Mouse (Mus musculus) adrenal gland (tissue): Measurements from ENCODE around the gene Chrna5.

Experiments
- intact Hi-C: fragments of 180-260 bp; cut with DNase I; formaldehyde crosslinking; loops from one replicate; pipeline ENCODE4 v1.15.1; 2025

The Chrna5 gene

DNA sequence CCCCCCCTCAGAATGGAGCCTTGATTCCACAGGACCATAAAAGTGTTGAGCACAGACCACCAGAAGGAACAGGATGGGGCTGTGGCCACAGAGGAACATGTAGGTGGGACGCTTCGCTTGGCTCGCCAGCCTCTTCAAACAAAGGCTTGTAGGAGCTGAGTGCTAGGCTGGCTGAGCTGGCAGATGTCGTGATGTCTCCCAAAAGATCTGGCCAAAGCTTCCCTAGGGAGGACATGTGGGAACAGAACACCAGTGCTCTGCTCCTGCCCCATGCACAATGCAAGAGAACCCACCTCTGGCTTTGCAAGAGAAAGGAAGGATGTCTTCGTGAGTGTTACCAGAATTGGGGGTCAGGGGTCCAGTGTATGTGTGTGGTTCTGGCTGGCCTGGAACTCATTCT is 42.6 kb downstream of the Chrna5 start:
- intact Hi-C loops = loop anchor here (2.0 kb wide), 1 partner anchor 287 kb away; no protein-coding TSS in a partner anchor

DNA sequence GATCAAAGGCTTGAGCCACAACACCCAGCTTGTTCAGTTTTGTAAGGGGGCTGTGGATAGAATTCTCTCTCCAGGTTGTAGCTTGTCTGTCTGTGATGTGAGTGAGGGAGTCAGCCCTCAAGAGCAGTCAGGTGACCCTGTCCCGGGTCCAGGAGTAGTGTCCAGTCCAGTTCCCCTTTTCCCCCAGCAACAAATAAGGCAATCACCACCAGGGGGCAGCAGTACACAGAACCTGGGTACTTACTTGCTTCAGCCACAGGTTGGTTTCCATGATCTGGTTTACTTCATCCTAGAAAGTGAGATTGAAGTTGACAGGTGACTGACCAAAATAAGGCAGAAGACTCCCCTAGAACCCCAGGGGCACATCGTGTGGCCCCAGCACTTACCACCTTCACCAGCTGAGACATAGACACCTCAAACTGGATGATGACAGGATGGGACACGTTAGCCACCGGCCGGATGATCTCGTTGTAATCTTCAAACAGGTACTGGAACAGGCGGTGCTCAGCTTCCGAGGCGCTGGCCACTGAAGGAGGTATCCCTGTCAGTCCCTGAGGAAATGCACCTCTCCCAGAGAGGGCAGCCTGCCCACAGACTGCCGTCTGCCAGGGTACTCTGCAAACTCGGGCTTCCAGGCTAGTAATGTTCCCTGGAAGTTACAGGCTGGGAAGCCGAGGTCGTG is 43.4 kb downstream of the Chrna5 start:
- intact Hi-C loops = loop anchor here (1.0 to 2.0 kb wide), 2 partner anchors 86 to 287 kb away; no protein-coding TSS in a partner anchor

DNA sequence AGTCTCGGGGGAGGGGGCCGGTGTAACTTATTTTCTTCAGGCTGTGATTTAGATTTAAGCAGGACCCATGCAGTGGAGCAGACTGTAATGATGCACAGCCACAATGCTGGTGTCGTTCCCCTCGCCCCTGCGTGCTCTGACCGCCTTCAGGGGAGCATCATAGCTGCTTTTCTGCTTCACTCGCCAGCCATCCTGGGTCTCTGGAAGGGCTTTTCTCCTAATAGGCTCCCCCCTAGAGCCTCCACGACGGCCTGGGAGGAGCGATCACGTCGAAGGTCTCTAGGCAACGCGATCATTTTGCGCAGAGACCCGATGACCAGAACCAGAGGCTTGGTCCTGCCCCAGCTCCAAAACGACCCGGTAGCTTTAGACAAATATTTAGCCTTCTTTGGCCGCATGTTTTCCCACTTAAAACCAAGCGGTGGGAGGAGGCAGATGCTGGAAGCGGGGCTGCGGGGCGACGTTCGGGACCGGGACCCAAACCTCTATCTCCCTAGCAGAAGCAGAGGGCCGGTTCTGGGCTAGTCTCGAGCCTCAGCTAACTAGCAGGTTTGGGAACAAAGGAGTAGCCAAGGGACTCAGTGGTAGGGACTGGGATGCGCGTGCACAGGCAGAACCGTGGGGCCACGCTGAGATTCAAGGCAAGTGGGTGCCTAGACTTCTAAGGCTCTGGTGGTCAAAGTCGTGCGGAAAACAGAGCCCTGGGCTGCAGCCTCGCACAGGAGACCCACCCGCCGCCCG is 45.0 kb downstream of the Chrna5 start:
- intact Hi-C loops = no loop called here

DNA sequence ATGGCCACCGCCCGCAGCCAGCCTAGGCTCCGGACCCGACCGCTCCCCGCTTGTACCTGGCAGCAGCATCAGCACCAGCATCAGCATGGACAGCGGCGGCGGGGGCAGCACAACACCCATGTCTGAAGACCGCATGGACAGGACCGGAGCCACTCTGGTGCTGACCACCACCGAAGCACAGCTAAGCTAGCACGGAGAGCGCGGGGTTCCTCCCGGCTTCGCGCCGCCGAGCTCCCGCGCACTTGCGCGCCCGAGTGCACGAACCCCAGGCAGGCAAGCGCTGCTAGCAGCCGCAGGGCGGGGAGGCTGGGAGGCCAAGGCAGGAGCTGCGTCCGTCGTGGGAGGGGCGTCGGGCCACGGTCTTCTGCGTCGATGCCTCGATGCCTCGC is 45.6 kb downstream of the Chrna5 start, which contains the start of gene Chrna3:
Chrna3 (minus strand) TSS at position 288 of the 389 bp plus-strand sequence.
- intact Hi-C loops = no loop called here

DNA sequence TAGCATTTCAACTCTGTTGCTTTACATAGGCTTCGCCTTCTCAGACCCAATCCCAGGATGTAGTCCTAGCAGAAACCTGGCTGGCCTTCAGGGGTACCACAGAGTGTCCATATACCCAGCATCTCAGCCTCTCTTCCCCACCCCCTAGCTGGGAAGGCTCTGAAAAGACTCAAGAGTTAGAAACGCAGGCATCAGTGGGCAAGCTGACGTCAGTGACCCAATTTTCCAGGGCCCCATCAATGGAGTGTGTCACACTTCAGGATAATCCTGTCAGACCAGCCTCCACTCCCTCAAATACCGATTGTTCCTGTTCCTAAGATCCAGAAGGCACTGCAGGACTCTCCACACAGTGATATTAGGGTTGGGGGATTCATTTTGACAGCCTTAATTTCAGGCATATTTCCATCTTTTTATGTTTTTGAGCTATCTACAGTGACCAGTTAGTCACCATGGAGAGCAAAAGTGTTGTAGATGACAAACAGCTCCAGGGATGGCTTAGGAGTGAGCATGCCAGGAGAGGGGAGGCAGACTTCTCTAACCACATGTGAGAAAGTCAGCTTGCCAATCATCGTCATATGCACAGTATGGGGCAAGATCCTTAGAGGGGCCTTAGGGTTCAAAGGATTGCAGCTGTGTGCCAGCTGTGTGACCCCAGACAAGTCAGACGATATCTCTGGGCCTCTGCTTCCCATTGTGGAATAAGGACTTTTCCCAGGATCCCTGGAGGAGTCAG is 50.9 kb downstream of the Chrna5 start:
- intact Hi-C loops = no loop called here

DNA sequence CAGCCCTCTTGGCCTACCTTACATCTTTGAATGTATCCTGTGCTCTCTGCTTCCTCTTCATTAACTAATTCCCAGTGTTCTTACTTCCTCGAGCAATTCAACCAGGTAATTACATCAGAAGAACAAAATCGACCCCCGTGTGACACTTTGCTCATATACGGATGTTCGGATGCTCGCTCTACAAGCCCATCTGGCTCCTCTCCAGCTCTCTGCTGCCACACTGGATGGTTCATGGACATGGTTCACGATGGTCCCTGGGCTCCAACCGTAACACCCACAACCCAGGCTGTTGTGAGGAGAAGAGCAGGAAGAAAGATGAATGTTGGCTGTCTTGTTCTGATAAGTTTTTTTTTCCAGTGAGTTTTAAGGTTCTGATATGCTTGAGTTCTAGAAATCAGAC is 58.3 kb downstream of the Chrna5 start:
- intact Hi-C loops = no loop called here

DNA sequence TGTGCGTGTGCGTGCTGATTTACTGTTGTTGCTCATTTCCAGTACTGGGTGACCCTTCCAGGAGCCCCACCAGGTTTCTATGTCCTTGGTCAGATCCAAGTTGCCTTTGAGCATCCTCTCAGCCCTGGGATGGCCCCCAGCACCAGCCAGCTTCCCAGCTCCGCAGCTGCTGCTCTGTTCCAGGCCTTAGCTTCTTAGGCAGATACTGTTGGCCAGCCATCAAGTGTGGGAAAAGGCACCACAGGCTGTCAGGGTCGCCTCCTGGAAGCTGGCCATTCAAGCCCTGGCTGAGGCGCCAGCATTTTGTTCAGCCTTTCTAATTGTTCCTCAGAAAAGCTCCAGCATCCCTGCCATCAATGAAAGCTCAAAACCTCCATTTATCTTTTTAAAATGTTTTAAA is 59.3 kb downstream of the Chrna5 start:
- intact Hi-C loops = no loop called here

DNA sequence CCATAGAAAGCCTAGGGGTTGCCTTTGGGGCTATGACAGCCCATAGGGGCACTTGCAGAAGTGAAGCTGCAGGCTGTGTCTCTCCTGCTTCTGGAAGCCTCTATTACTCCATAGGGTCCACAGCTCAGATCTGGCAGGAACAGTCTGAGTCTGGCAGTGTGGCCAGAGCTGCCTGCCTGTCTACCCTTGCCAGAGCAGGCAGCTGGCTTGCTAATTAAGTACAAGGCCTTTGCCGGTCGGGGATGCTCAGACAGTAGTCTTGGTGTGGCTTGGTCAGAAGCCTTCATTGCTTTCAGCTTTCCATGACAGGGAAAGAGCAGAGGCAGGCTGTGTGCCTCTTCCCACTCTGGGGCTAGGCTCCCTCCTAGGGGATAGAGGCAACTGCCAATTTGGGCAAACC is 60.7 kb downstream of the Chrna5 start:
- intact Hi-C loops = no loop called here

DNA sequence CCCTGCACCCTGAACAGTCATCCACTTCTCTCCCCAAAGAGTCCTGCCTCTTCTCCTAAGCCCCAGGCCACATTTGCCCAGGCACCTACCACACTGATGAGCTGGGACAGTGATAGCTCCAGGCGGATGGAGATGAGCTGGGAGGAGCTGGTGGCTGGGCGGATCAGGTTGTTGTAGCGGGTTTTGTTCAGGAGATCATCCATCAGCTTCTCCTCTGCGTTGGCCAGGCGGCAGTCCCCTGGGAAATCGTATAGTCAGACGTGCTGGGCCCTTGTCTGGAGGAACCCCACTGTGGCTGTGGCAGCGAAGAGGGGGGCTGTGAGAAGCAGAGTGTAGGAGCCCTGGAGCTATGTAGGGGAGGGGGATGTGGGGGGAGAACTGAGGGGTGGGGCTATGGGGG is 63.0 kb downstream of the Chrna5 start:
- intact Hi-C loops = no loop called here

DNA sequence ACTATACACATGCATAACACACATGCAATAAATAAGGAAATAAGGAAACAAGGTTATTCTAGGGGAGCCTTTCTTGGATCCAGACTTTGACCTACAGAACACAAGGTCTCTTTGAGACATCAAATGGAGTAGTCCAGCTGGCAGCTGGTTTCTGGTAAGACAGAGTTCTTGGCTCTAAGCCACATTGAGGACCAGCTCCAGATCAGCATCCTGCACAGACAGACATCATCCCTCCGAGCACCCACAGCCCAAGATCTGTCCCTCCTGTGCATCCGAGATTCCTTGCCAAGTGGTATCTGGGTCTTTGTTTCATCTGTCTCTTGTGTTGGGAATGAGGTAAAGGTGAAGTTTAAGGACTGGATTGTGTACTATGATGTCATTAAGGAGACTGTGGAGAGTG is 64.3 kb downstream of the Chrna5 start:
- intact Hi-C loops = no loop called here

DNA sequence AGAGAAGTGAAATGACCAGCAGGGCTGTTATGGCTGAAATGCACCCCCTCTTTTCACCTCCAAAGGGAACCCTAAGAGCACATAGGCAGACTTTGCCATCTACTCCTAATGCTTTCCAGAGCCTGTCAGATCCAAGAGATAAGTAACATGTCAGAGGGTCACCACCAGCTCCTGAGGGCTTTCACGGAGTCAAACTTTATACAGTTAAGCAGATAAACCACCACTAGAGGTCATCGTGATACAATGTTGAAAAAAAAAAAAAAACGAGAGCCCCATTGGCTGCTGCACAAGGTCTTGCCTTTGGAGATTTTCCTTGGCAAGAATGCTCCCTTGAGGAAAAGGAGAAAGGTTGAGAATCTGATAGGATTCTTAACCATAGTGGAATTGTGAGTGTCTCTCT is 66.1 kb downstream of the Chrna5 start:
- intact Hi-C loops = no loop called here

DNA sequence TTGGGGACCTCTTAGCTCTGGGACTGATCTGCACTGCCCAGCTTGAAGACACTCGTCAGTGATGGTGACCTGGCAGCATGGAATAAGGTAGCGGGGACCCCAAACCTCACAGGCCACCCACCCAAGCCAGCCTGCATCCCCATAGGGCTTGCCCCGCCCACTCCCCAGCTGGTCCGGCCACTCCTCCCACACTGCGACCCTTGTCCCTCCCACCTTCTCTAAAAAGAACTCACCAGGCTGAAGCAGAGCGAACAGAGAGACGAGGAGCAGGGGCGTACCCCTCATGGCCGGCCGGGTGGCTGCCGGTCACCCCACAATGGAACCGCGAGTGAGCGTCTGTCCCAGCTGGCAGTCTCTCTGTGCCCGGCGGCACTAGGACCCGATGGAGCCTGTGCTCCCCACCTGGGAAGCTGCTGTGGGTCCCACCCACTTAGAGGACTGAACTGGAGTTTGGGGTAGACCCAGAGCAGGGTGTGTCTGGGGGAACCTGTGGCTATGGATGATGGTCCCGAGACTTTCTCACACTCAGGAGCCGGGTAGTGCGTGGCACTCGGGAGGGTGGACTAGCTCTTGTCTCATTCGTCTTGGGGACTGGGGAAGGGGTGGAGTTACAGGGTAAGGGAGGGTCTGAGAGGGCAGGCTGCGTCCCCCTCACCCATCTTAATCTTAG is 67.7 kb downstream of the Chrna5 start, which contains the start of gene Chrnb4:
Chrnb4 (minus strand) TSS at position 569 of the 670 bp plus-strand sequence.
- intact Hi-C loops = no loop called here

DNA sequence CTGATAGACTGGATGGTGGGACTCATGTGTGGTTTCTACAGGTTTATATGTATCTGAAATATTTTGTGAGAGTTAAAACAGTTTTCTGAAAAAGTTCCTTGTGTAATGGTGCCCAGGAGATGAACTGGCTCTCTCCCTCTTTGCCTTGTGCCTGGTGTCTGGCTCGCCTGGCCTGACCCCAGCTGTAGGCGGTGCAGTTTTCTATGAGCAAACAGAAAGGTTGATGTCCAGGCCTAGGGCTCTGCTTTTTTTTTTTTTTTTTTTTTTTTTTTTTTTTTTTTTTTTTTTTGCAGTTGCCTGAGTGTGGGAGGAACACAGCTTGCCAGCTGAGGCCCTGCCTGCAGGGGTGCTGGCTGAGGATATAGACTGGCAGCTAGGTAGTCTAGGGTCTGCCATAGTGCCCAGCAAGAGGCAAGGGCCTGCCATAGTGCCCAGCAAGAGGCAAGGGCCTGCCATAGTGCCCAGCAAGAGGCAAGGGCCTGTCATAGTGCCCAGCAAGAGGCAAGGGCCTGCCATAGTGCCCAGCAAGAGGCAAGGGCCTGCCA is 74.8 kb downstream of the Chrna5 start:
- intact Hi-C loops = no loop called here
